Mouse (Mus musculus) skeletal muscle tissue, adult 2 months (tissue): ENCODE results near the gene Pknox1.
A peak's percentile ranks its signal among the peaks of the same experiment; 100 is the strongest.
"Not testable (repeated sequence)": the region's sequence is repeated elsewhere in the genome, so short reads cannot be mapped to it uniquely, and the experiment has no call there.

Experiments
- DNase-seq: peaks from one replicate; pipeline ENCODE4 v3.0.0-alpha.2; 2012; ENCODE audit warnings: low read depth, low spot score

Gene Pknox1

GRCm38 (mm10) chr17:31552601-31553000, 11.9 kb upstream of the Pknox1 start:
- DNase-seq, result not testable (repeated sequence)

GRCm38 (mm10) chr17:31556253-31556652, 8.3 kb upstream of the Pknox1 start:
- DNase-seq, result no peak

GRCm38 (mm10) chr17:31557124-31557880, 7.2 kb upstream of the Pknox1 start:
- DNase-seq, result peak; percentile 59

DNA sequence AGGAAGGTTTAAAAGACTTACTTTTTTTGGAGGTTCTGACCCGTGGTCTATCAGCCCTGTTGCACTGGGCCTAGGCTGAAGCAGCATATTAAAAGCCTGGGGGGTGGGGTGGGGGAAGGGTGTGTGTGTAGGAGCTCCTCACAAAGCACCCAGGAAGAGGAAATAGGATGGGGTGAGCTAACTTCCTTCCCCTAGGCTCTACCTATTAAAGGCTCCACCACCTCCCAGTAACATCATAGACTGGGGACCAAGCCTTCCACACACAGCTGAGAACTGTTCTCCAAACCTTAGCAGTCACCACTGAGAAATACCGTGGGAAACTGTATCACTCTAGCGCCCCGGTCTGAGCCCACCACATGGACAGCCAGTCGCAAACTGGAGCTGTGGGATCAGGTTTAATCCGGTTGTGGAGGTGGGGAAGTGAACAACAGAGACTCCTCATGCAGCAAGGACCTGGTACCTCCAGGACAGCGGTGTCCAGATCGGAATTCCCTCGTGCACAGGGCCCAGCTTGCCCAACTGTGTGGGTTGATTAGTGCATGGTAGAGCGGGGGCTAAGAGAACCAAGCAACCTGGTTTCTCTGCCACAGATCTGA, 6.5 kb upstream of the Pknox1 start:
- DNase-seq, result no peak

- DNase-seq, result no peak
Measured at GRCm38 (mm10) chr17:31559021-31559789, 5.3 kb upstream of the Pknox1 start.

GRCm38 (mm10) chr17:31563632-31564014, 911 bp upstream of the Pknox1 start:
- peak; percentile 45 for DNase-seq

GRCm38 (mm10) chr17:31564858-31565140, 265 bp downstream of the Pknox1 start:
- DNase-seq, result no peak

DNA sequence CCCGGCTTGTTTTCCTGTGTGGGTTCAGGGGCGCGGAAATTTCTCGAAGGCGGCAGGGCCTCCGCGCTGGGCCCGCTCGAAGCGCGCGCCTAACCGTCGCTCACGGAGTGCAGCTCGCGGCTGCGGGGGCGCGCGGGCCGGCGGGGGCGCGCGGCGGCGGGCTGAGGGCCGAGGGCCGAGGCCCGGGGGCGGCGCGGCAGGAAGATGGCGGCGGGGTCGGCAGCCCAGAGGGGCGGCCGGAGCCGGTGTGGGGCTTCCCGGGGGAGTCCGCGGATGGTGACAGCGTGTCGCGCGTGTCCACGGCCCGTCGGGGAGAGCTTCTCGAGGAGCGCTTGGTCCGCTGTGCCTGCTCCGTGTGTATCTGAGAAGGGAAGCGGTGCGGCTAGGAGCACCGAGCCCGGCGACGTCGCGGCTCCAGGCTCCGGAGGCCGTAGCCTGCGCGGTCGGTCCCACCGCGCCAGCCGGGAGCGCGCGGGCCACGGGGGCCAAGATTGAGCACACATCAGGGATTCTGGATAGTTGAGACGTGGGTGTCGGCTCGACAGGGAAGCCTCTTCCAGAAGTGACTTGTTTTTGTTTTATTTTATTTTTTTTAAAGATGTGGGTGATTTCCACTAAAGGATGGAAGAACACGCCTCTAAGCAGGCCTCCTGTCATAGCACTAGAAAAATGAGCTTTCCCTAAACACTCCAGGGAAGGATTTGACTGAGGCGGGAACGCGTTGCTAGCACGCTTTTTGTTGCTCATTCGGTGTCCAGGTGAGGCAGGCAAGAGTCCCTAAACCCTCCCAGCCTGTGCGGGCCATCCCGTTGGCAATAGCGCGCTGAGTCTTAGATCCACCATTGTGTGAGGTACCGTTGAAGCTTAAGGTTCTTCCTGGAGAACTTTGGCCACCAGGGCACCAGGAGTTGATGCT, 865 bp downstream of the Pknox1 start:
- DNase-seq, result no peak

GRCm38 (mm10) chr17:31566276-31566675, 1.7 kb downstream of the Pknox1 start:
- no peak for DNase-seq

DNA sequence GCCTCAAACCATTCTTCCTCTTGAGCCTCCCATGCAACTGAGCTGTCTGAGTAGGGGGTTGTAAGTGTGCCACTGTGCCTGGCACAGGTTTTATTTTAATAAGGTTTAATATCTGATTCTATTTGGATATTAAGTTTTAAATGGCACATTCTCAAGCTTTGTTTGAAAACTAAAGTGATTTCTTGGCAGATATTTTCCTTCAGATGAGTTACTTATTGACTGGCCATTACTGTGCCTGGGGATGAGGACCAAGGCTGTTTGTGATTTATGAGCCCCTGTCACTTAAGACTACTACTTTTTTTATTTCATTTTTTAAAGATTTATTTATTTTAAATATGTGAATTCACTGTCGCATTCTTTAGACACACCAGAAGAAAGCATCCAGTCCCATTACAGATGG, 5.2 kb downstream of the Pknox1 start:
- DNase-seq, result no peak

GRCm38 (mm10) chr17:31570321-31570925, 5.9 kb downstream of the Pknox1 start:
- DNase-seq, result peak; percentile 52

- DNase-seq, result no peak
Measured at GRCm38 (mm10) chr17:31571689-31572088, 7.2 kb downstream of the Pknox1 start.

DNA sequence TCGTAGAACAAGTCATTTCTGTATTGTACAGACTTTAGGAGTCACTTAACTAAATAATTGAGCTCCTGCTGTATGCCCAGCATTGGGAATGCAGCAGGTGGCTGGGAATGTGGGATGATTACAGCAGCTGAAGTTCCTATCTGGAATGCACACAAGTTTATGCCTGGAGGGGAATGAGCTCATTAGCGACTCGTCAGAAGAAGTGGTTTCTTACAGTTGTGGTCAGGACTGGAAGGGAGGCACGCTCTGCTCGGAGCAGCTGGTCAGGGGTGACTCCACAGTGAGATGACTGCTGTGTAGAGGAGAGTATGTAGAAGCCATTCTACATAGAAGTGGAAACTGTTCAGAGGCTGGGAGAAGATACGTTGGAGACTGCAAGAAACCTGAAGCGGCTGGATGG, 10.1 kb downstream of the Pknox1 start:
- DNase-seq, result no peak

GRCm38 (mm10) chr17:31576394-31577175, 12.1 kb downstream of the Pknox1 start:
- DNase-seq, result no peak

DNA sequence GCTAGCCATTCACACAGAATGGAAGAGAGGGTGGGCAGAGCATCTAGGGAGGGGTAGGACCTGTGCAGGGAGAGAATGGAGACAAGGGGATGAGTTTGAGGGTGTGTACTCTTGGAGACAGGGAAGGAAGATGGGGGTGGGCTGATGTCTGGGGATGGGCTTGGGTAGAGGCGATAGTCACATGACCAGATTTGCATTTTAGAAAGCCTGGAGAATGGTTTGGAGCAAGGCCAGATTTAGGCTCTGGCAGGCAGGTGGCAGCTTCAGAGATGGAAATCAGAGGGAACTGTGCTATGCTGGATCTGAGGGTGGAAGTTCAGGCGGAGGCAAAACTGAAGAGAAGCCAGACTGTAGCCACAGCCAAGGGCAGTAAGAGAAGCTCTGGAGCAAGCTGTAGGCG, 15.8 kb downstream of the Pknox1 start:
- DNase-seq, result no peak

DNA sequence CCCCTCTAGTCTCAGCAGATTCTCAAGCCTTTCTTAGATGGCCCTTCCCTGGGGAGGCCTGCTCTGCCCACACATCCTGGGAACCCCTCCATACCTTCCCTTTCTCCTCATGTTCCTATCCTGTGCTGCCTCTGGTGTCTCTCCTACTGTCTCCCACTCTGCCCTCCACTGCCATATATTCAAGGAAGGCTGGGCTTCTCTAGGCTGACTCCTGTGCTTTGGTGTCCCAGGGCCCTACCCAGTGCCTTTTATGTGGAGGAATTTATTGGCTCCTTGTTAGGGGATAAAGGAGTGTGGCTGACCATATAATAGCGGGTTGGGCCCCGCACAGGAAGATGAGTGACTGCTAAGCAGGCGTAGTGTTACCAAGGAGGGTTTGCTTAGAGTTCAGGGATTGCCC, 18.7 kb downstream of the Pknox1 start:
- no peak for DNase-seq

DNA sequence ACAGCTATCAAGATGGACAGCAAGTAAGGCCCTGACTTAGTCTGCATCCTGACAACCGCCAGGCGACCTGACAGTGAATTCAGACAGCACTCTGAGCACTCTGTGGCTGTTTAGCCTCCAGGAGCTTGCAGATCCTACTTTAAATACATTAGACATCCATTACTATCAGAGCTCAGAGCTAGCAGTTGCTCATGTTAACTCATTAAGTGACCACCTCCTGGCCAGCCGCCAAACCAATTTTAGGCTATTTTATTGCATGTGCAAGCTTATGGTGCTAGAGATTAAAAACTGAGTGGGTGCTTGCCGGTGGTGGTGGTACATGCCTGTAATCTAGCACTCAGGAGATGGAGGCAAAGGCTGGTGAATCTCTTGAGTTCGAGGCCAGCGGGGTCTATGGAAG, 19.2 kb downstream of the Pknox1 start:
- DNase-seq, result no peak

DNA sequence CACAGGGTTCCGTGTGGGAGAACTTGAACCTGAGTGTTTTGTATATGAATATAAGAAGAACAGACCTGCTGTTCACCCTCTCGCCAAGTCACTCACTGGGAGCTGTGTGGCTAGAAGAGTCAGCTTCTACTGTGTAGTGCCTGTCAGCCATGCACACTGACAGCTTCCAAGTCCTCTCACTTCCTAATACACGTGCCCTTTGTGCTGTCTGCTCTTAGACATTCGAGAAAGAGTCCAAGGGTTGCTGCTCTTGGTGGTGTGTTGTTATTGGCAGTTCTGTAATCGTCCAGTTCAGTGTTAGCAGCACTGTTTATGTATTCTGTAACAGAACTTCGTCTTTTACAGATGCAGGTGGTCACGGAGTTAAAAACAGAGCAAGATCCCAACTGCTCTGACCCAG, 23.6 kb downstream of the Pknox1 start:
- DNase-seq, result no peak

- DNase-seq, result no peak
Measured at GRCm38 (mm10) chr17:31588726-31589125, 24.2 kb downstream of the Pknox1 start.

DNA sequence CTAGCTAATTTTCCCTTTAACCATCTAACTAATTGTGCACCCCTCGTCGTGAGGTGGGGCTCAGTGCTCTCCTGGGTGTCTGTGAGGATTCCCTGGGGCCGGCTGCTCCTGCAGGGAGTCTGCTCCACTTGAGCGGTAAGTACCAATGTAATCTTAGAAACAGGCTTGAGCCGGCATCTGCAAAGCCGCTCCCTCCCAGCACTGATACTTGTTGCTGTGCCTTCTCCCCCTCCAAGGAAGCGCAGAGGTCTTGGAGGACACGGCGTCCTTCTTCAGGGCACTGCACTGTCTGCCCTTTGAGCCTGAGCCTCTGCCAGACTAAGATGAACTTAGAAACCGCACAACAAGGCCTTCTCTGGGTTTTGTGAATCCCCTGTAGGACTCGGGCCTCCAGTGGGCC, 26.3 kb downstream of the Pknox1 start:
- no peak for DNase-seq

DNA sequence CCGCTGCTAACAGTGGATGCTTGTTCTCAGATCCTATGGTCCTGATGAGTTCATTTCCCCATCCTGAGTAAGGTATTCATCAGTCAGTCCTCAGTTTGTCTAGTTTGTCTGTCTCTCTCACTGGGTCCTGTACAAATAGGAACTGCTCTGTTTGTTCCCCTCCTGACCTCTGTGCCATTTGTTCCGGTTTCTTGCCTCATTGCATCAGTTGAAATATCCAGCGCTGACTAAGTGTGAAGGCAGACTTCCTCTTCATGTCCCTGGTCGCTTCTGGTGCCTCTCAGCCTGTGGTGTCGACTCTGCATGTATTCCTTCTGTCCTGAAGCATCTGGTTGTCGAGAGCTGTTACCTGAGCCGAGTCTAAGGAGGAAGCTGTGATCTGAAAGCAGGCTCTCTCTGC, 30.1 kb downstream of the Pknox1 start:
- peak; percentile 15 for DNase-seq
